Mouse (Mus musculus): ENCODE measurements around the gene Gm5475. TPM values are rescaled to one million over a fixed set of nuclear protein-coding genes. Genes with fewer than 3 reads are reported as not detected.

The Gm5475 gene
- polyA plus RNA-seq, 1 experiment from 2014 or later = 0.19 TPM

GRCm38 (mm10) chr15:100395561-100395960 is 26.4 kb upstream of the Gm5475 start:
- H3K27ac ChIP-seq (replicated peaks) = no peak overlapping the region
- H3K27me3 ChIP-seq = no peaks in the 10 kb centered on the region
- H3K9me3 ChIP-seq = no peaks in the 10 kb centered on the region
- H3K36me3 ChIP-seq = peaks cover 63% of the 10 kb centered on the region
- H3K4me2 ChIP-seq = no peak overlapping the region
- no peak overlapping the region for H3K9ac ChIP-seq
- WGBS = over 99% methylated on average over 3 of the region's 3 CpGs
- ATAC-seq (ENCODE audit: low FRiP score, low read depth) = no peak
- no peak overlapping the region for H3K4me3 ChIP-seq
- H3K4me1 ChIP-seq (replicated peaks) = no peaks in the 10 kb centered on the region

GRCm38 (mm10) chr15:100400592-100401250 is 21.2 kb upstream of the Gm5475 start:
- no peaks in the 10 kb centered on the region for H3K4me1 ChIP-seq (replicated peaks)
- no peak overlapping the region for H3K27ac ChIP-seq (replicated peaks)
- no peaks in the 10 kb centered on the region for H3K27me3 ChIP-seq
- H3K9ac ChIP-seq = no peak overlapping the region
- 88% methylated on average over 16 of the region's 16 CpGs for WGBS
- H3K36me3 ChIP-seq = peaks cover 81% of the 10 kb centered on the region
- H3K4me3 ChIP-seq = no peak overlapping the region
- H3K9me3 ChIP-seq = no peaks in the 10 kb centered on the region
- ATAC-seq (ENCODE audit: low FRiP score, low read depth) = no peak
- H3K4me2 ChIP-seq = no peak overlapping the region

- no peak overlapping the region for H3K4me3 ChIP-seq
- no peak overlapping the region for H3K27ac ChIP-seq (replicated peaks)
- no peak for ATAC-seq (ENCODE audit: low FRiP score, low read depth)
- no peaks in the 10 kb centered on the region for H3K27me3 ChIP-seq
- peaks cover 74% of the 10 kb centered on the region for H3K36me3 ChIP-seq
- H3K4me1 ChIP-seq (replicated peaks) = no peaks in the 10 kb centered on the region
- no peak overlapping the region for H3K9ac ChIP-seq
- H3K4me2 ChIP-seq = no peak overlapping the region
- 86% methylated on average over 4 of the region's 4 CpGs for WGBS
- H3K9me3 ChIP-seq = no peaks in the 10 kb centered on the region
Observed at GRCm38 (mm10) chr15:100401811-100402210, 20.1 kb upstream of the Gm5475 start.

- no peak overlapping the region for H3K4me3 ChIP-seq
- no peaks in the 10 kb centered on the region for H3K9me3 ChIP-seq
- no peak for ATAC-seq (ENCODE audit: low FRiP score, low read depth)
- H3K4me1 ChIP-seq (replicated peaks) = no peaks in the 10 kb centered on the region
- no peak overlapping the region for H3K9ac ChIP-seq
- WGBS = 94% methylated on average over 14 of the region's 14 CpGs
- no peak overlapping the region for H3K27ac ChIP-seq (replicated peaks)
- H3K27me3 ChIP-seq = no peaks in the 10 kb centered on the region
- no peak overlapping the region for H3K4me2 ChIP-seq
- peaks cover 73% of the 10 kb centered on the region for H3K36me3 ChIP-seq
Observed at GRCm38 (mm10) chr15:100402347-100402746, 19.6 kb upstream of the Gm5475 start.

- Histone ChIP-seq H3K4me2 (no peak overlapping the region), H3K36me3 (peaks cover 73% of the 10 kb centered on the region), H3K9ac (no peak overlapping the region), H3K9me3 (no peaks in the 10 kb centered on the region), H3K4me3 (no peak overlapping the region), H3K27me3 (no peaks in the 10 kb centered on the region), H3K4me1 (replicated peaks) (no peaks in the 10 kb centered on the region), H3K27ac (replicated peaks) (no peak overlapping the region)
- WGBS = 89% methylated on average over 4 of the region's 4 CpGs
- ATAC-seq (ENCODE audit: low FRiP score, low read depth) = no peak
Observed at GRCm38 (mm10) chr15:100402798-100403197, 19.1 kb upstream of the Gm5475 start.

GRCm38 (mm10) chr15:100403318-100404000 is 18.5 kb upstream of the Gm5475 start:
- Histone ChIP-seq H3K9ac (no peak overlapping the region), H3K27me3 (no peaks in the 10 kb centered on the region), H3K4me3 (no peak overlapping the region), H3K9me3 (no peaks in the 10 kb centered on the region), H3K4me1 (replicated peaks) (no peaks in the 10 kb centered on the region), H3K4me2 (no peak overlapping the region), H3K36me3 (peaks cover 72% of the 10 kb centered on the region), H3K27ac (replicated peaks) (no peak overlapping the region)
- 93% methylated on average over 16 of the region's 16 CpGs for WGBS
- ATAC-seq (ENCODE audit: low FRiP score, low read depth) = no peak

GRCm38 (mm10) chr15:100406088-100406487 is 15.9 kb upstream of the Gm5475 start:
- WGBS = 92% methylated on average over 5 of the region's 5 CpGs
- Histone ChIP-seq H3K9ac (no peak overlapping the region), H3K27ac (replicated peaks) (no peak overlapping the region), H3K9me3 (no peaks in the 10 kb centered on the region), H3K36me3 (peaks cover 65% of the 10 kb centered on the region), H3K4me3 (no peak overlapping the region), H3K4me2 (no peak overlapping the region), H3K27me3 (no peaks in the 10 kb centered on the region), H3K4me1 (replicated peaks) (no peaks in the 10 kb centered on the region)
- no peak for ATAC-seq (ENCODE audit: low FRiP score, low read depth)

GRCm38 (mm10) chr15:100410918-100411672 is 10.9 kb upstream of the Gm5475 start:
- no peak for ATAC-seq (ENCODE audit: low FRiP score, low read depth)
- 67% methylated on average over 14 of the region's 14 CpGs for WGBS
- no peak overlapping the region for H3K4me3 ChIP-seq

GRCm38 (mm10) chr15:100411731-100412130 is 10.2 kb upstream of the Gm5475 start:
- H3K36me3 ChIP-seq = peaks cover 33% of the 10 kb centered on the region
- H3K27me3 ChIP-seq = no peaks in the 10 kb centered on the region
- H3K4me3 ChIP-seq = no peak overlapping the region
- H3K4me1 ChIP-seq (replicated peaks) = no peaks in the 10 kb centered on the region
- ATAC-seq (ENCODE audit: low FRiP score, low read depth) = no peak
- no peaks in the 10 kb centered on the region for H3K9me3 ChIP-seq
- 85% methylated on average over 5 of the region's 5 CpGs for WGBS
- no peak overlapping the region for H3K27ac ChIP-seq (replicated peaks)
- H3K9ac ChIP-seq = no peak overlapping the region
- H3K4me2 ChIP-seq = no peak overlapping the region

More at GRCm38 (mm10) chr15:100410918-100411672, 10.9 kb upstream of the Gm5475 start:
- H3K4me2 ChIP-seq = no peak overlapping the region
- no peak overlapping the region for H3K27ac ChIP-seq (replicated peaks)
- peaks cover 33% of the 10 kb centered on the region for H3K36me3 ChIP-seq
- H3K9ac ChIP-seq = no peak overlapping the region
- no peaks in the 10 kb centered on the region for H3K27me3 ChIP-seq
- H3K4me1 ChIP-seq (replicated peaks) = no peaks in the 10 kb centered on the region
- H3K9me3 ChIP-seq = no peaks in the 10 kb centered on the region

- H3K36me3 ChIP-seq = peaks cover 19% of the 10 kb centered on the region
- no peaks in the 10 kb centered on the region for H3K4me1 ChIP-seq (replicated peaks)
- ATAC-seq (ENCODE audit: low FRiP score, low read depth) = no peak
- H3K27ac ChIP-seq (replicated peaks) = no peak overlapping the region
- WGBS = 82% methylated on average over 4 of the region's 5 CpGs
- H3K4me2 ChIP-seq = no peak overlapping the region
- no peak overlapping the region for H3K4me3 ChIP-seq
- H3K9ac ChIP-seq = no peak overlapping the region
- H3K9me3 ChIP-seq = no peaks in the 10 kb centered on the region
- no peaks in the 10 kb centered on the region for H3K27me3 ChIP-seq
Observed at GRCm38 (mm10) chr15:100413306-100413705, 8.6 kb upstream of the Gm5475 start.

GRCm38 (mm10) chr15:100414011-100414410 is 7.9 kb upstream of the Gm5475 start:
- Histone ChIP-seq H3K27me3 (no peaks in the 10 kb centered on the region), H3K4me3 (no peak overlapping the region), H3K9ac (no peak overlapping the region), H3K36me3 (peaks cover 14% of the 10 kb centered on the region), H3K4me2 (no peak overlapping the region), H3K4me1 (replicated peaks) (no peaks in the 10 kb centered on the region; the same call in 1 of the 2 replicates), H3K27ac (replicated peaks) (no peak overlapping the region), H3K9me3 (no peaks in the 10 kb centered on the region)
- WGBS = 79% methylated on average over 4 of the region's 4 CpGs
- ATAC-seq (ENCODE audit: low FRiP score, low read depth) = no peak

- Histone ChIP-seq H3K9ac (no peak overlapping the region), H3K36me3 (peaks cover 6% of the 10 kb centered on the region; the same call in 1 of the 2 replicates), H3K27ac (replicated peaks) (no peak overlapping the region), H3K27me3 (no peaks in the 10 kb centered on the region), H3K4me2 (no peak overlapping the region), H3K4me1 (replicated peaks) (peaks cover 7% of the 10 kb centered on the region), H3K4me3 (no peak overlapping the region), H3K9me3 (no peaks in the 10 kb centered on the region)
- WGBS = 95% methylated on average over 13 of the region's 13 CpGs
- ATAC-seq (ENCODE audit: low FRiP score, low read depth) = no peak
Observed at GRCm38 (mm10) chr15:100414942-100415341, 7.0 kb upstream of the Gm5475 start.
